Mouse (Mus musculus): ENCODE data around the gene Orai3.

Orai3 gene

GRCm38 (mm10) chr7:127822494-127822893 lies 52.9 kb downstream of the Orai3 start:
- ATAC-seq (ENCODE audit: insufficient number of reproducible peaks, low FRiP score, low TSS enrichment), result no peak

GRCm38 (mm10) chr7:127823236-127824171 lies 53.9 kb downstream of the Orai3 start:
- ATAC-seq (ENCODE audit: insufficient number of reproducible peaks, low FRiP score, low TSS enrichment), result peak; percentile 32; the same call in 1 of the 2 replicates

- ATAC-seq (ENCODE audit: insufficient number of reproducible peaks, low FRiP score, low TSS enrichment), result peak; percentile 71
Measured at GRCm38 (mm10) chr7:127824176-127824871, 54.7 kb downstream of the Orai3 start, which contains the start of the genes Stx4a and Stx1b. Gene Stx4a (plus strand): TSS chr7:127824294. Gene Stx1b (minus strand): TSS chr7:127824549.
